Mouse (Mus musculus) kidney, postnatal 0 days (tissue): ENCODE data around the gene Abcc6. TPM values are rescaled to one million over a fixed set of nuclear protein-coding genes. Genes with fewer than 3 reads are reported as not detected.
A peak's percentile ranks its signal among the peaks of the same experiment; 100 is the strongest.

Experiments
- ATAC-seq: fragments of 200-750 bp; cut with Nextera tagmentation; replicated peaks from 2 replicates; pipeline ENCODE4 v1.8.0; 2017; ENCODE audit warnings: low read depth, moderate number of reproducible peaks, moderate TSS enrichment, moderate library complexity; ENCODE audit not compliant: low FRiP score
- DNase-seq: peaks from one replicate; pipeline ENCODE4 v3.0.0-alpha.2; 2016; ENCODE audit warnings: low spot score
- H3K27ac ChIP-seq: fragments of 300-500 bp; sonication (generic); 2 replicates; pipeline ENCODE4 v1.5.1; 2014; ENCODE audit warnings: mild to moderate bottlenecking
- H3K27me3 ChIP-seq: fragments of 300-500 bp; sonication (generic); 2 replicates; pipeline ENCODE4 v1.6.1; 2014; ENCODE audit warnings: low read length, mixed read lengths; ENCODE audit not compliant: insufficient read depth
- H3K36me3 ChIP-seq: fragments of 300-500 bp; sonication (generic); 2 replicates; pipeline ENCODE4 v1.6.1; 2014; ENCODE audit warnings: low read length, mixed read lengths; ENCODE audit not compliant: insufficient read depth
- H3K4me1 ChIP-seq: fragments of 300-500 bp; sonication (generic); replicated peaks from 2 replicates; pipeline ENCODE4 v1.6.1; 2014; ENCODE audit warnings: antibody characterized with exemption, low read length, mixed read lengths; ENCODE audit not compliant: insufficient read depth
- H3K4me2 ChIP-seq: fragments of 300-500 bp; sonication (generic); 2 replicates; pipeline ENCODE4 v1.6.1; 2014; ENCODE audit warnings: mild to moderate bottlenecking, low read length, moderate library complexity, mixed read lengths
- H3K4me3 ChIP-seq: fragments of 300-500 bp; sonication (generic); replicated peaks from 2 replicates; pipeline ENCODE4 v1.5.1; 2014; ENCODE audit warnings: low read depth, low read length
- H3K9ac ChIP-seq: fragments of 300-500 bp; sonication (generic); 2 replicates; pipeline ENCODE4 v1.6.1; 2014; ENCODE audit warnings: low read depth, low read length
- H3K9me3 ChIP-seq: fragments of 300-500 bp; sonication (generic); replicated peaks from 2 replicates; pipeline ENCODE4 v1.6.1; 2016; ENCODE audit warnings: low read length, inconsistent platforms, mixed read lengths
- CTCF ChIP-seq: IDR thresholded peaks from 2 replicates; pipeline ENCODE4 v1.5.1; 2016; ENCODE audit warnings: antibody characterized with exemption, low read depth, mild to moderate bottlenecking, moderate library complexity
- WGBS: fragments of 180-500 bp; shearing (Covaris S2); extraction: QIAGEN DNeasy Blood & Tissue Kit; methylation state at CpG from one replicate; pipeline ENCODE4 v1.1.7; 2014; 5-methylcytosine and 5-hydroxymethylcytosine counted together
- polyA plus RNA-seq: library from polyadenylated mRNA; unstranded; fragments of >200 nt; fragmentation: Nextera tagmentation; extraction: Ambion mirVana; gene quantifications from 2 replicates; pipeline ENCODE4 v1.2.1, GENCODE M21; 2015

Gene Abcc6
- polyA plus RNA-seq, 1 experiment from 2014 or later: 0.33 TPM

DNA sequence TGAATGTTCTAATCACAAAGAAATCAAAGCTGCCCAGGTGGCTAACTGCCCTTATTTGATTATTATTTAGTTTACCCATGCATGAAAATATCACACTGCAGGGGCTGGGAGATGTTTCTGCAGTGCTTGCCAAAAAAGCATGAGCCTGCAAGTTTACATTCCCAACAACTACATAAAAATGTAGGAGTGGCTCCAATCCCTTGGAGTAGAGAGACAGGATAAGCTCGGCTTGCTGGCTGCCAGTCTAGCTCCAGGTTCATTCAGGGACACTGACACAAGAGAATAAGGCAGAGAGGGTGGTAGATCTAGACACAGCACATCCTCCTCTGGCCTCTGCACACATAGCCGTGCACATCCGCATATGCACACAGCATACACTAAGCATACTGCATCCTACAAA lies 10.5 kb downstream of the Abcc6 start:
- Histone ChIP-seq H3K27me3 (no peaks in the 10 kb centered on the region), H3K4me2 (no peak overlapping the region), H3K4me1 (no peaks in the 10 kb centered on the region), H3K9me3 (no peaks in the 10 kb centered on the region), H3K9ac (no peak overlapping the region), H3K4me3 (no peak overlapping the region), H3K27ac (no peak overlapping the region), H3K36me3 (no peaks in the 10 kb centered on the region)
- DNase-seq (no peak), ATAC-seq (no peak)
- TF ChIP-seq CTCF: no peak
- 60% methylated on average over 3 of the region's 3 CpGs for WGBS

- no peaks in the 10 kb centered on the region for H3K9me3 ChIP-seq
- H3K36me3 ChIP-seq: no peaks in the 10 kb centered on the region
- H3K27ac ChIP-seq: 0 out of 2 replicates have a peak overlapping the region, but pooled peaks have one; percentile 31
- WGBS: 21% methylated on average over 9 of the region's 9 CpGs
- H3K4me3 ChIP-seq: no peak overlapping the region
- H3K27me3 ChIP-seq: no peaks in the 10 kb centered on the region
- H3K9ac ChIP-seq: no peak overlapping the region
- DNase-seq (peak; percentile 81), ATAC-seq (peak; percentile 70)
- peaks cover 9% of the 10 kb centered on the region for H3K4me1 ChIP-seq
- TF ChIP-seq CTCF: no peak
- no peak overlapping the region for H3K4me2 ChIP-seq
Measured at GRCm38 (mm10) chr7:46013266-46014010, 16.7 kb downstream of the Abcc6 start.

- no peaks in the 10 kb centered on the region for H3K27me3 ChIP-seq
- no peak overlapping the region for H3K9ac ChIP-seq
- no peak for TF ChIP-seq CTCF
- ATAC-seq (no peak), DNase-seq (no peak)
- H3K4me1 ChIP-seq: peaks cover 9% of the 10 kb centered on the region
- no peaks in the 10 kb centered on the region for H3K36me3 ChIP-seq
- H3K27ac ChIP-seq: no peak overlapping the region
- H3K4me2 ChIP-seq: no peak overlapping the region
- no peak overlapping the region for H3K4me3 ChIP-seq
- H3K9me3 ChIP-seq: no peaks in the 10 kb centered on the region
Measured at GRCm38 (mm10) chr7:46012121-46012520, 18.0 kb downstream of the Abcc6 start.

GRCm38 (mm10) chr7:46009578-46009977 lies 20.5 kb downstream of the Abcc6 start:
- peak; percentile 85 for TF ChIP-seq CTCF
- H3K4me1 ChIP-seq: peaks cover 9% of the 10 kb centered on the region

GRCm38 (mm10) chr7:46002748-46003147 lies 27.4 kb downstream of the Abcc6 start:
- no peaks in the 10 kb centered on the region for H3K36me3 ChIP-seq
- H3K4me2 ChIP-seq: no peak overlapping the region
- no peaks in the 10 kb centered on the region for H3K9me3 ChIP-seq
- ATAC-seq: no peak
- TF ChIP-seq CTCF: no peak
- no peaks in the 10 kb centered on the region for H3K27me3 ChIP-seq
- no peak overlapping the region for H3K9ac ChIP-seq
- no peak for DNase-seq
- WGBS: 55% methylated on average over 4 of the region's 4 CpGs
- H3K27ac ChIP-seq: no peak overlapping the region
- no peaks in the 10 kb centered on the region for H3K4me1 ChIP-seq
- H3K4me3 ChIP-seq: no peak overlapping the region

More at GRCm38 (mm10) chr7:46009578-46009977, 20.5 kb downstream of the Abcc6 start:
- Histone ChIP-seq H3K27ac (no peak overlapping the region), H3K4me2 (no peak overlapping the region), H3K9ac (no peak overlapping the region), H3K36me3 (no peaks in the 10 kb centered on the region), H3K27me3 (no peaks in the 10 kb centered on the region), H3K9me3 (no peaks in the 10 kb centered on the region), H3K4me3 (no peak overlapping the region)
- ATAC-seq (no peak; the same call in 1 of the 2 replicates), DNase-seq (peak; percentile 86)
- 13% methylated on average over 5 of the region's 5 CpGs for WGBS

GRCm38 (mm10) chr7:46000577-46000976 lies 29.5 kb downstream of the Abcc6 start:
- WGBS: 93% methylated on average over 4 of the region's 4 CpGs
- Histone ChIP-seq H3K36me3 (no peaks in the 10 kb centered on the region), H3K4me3 (no peak overlapping the region), H3K9me3 (no peaks in the 10 kb centered on the region), H3K27ac (no peak overlapping the region), H3K4me2 (no peak overlapping the region), H3K27me3 (no peaks in the 10 kb centered on the region), H3K4me1 (no peaks in the 10 kb centered on the region), H3K9ac (no peak overlapping the region)
- no peak for TF ChIP-seq CTCF
- ATAC-seq: no peak
- DNase-seq: no peak
